Mouse (Mus musculus) adipose tissue, adult 10 weeks (tissue): ENCODE measurements around the gene Ppp1r21. TPM values are rescaled to one million over a fixed set of nuclear protein-coding genes. Genes with fewer than 3 reads are reported as not detected.

Experiments used
- polyA plus RNA-seq: library from polyadenylated mRNA; stranded (reverse); fragments of 350-450 nt; fragmentation: Illumina TruSeq; extraction: RNeasy Lipid Tissue Mini Kit (QIAGEN cat#74804); gene quantifications from one replicate; pipeline ENCODE4 v1.2.3, GENCODE M21; 2014; ENCODE audit warnings: low read depth, low replicate concordance

Ppp1r21 gene
- polyA plus RNA-seq: 26.7 TPM

GRCm38 (mm10) chr17:88529519-88530235 lies at the start of gene Ppp1r21:
Gene Ppp1r21, plus strand, starts transcription at chr17:88530118.

GRCm38 (mm10) chr17:88597222-88598055 lies 67.5 kb downstream of the Ppp1r21 start, which contains the start of gene Ston1:
Gene Ston1, plus strand, starts transcription at chr17:88597684.

Other genes with a start within 250 kb of the Ppp1r21 start
- gene Foxn2, start 89.4 kb upstream of the Ppp1r21 start, polyA plus RNA-seq: 7.7 TPM
- gene Ston1, start 67.6 kb downstream of the Ppp1r21 start, polyA plus RNA-seq: 18.8 TPM
- 4.7 TPM for gene Gtf2a1l, start 138.5 kb downstream of the Ppp1r21 start, polyA plus RNA-seq